Mouse (Mus musculus): ENCODE results near the gene Gm5741.

- no peak for TF ChIP-seq MYOG (IDR thresholded peaks at IDR 0.05; ENCODE audit: control insufficient read depth, extremely low read depth, insufficient read length)
- TF ChIP-seq USF1 (IDR thresholded peaks at IDR 0.05; ENCODE audit: low read depth): no peak
- no peak for TF ChIP-seq CTCF (IDR thresholded peaks at IDR 0.05; ENCODE audit: control insufficient read depth, insufficient read depth, insufficient read length)
- TF ChIP-seq FOSL1 (IDR thresholded peaks at IDR 0.05; ENCODE audit: insufficient read depth, low read length, poor library complexity, severe bottlenecking): no peak
- TF ChIP-seq CEBPB (IDR thresholded peaks at IDR 0.05; ENCODE audit: low read depth): no peak
These were observed 29.1 kb upstream of the Gm5741 start for GRCm38 (mm10) chr8:85096850-85097249.

All from C2C12 (cell line).